Mouse (Mus musculus): ENCODE results near the gene Ermap.

Ermap gene

DNA sequence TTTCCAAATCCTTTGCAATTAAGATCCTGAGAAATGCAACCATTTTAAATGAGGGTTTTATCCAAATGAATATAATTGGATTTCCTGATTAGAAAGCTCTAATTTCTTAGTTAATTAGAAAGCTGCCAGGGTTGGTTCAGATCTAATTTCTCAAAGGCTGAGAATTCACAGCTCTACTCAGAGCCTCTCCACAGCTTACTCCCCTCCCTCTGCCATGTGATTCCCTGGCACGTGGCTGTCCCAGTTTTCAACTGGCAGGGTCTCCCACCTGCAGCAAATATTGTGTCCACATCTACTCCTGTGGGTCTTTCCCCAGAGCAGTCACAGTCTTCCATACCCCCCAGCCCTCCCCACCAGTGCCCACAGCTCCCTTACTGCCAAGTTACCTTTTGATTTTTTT is 6.3 kb downstream of the Ermap start:
- DNase-seq: no peak

DNA sequence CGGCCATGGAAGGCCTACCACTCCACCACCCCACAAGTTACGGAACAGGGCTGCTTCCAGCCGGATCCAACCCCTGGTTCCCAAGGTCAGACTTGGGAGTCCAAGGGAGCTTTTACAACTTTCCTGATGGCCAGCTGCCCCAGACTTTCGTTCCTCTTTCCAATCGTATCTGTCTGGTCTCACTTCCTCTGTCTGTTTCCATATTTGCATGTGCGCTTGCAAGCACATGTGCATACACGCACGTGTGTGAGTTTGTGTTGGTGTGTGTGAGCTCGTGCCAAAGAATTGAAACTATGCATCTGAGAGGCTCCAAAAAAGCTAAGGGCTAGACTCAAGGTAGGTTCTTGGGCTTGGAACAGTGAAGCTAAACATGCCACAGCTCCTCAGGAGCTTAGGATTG is 8.4 kb downstream of the Ermap start:
- DNase-seq: peak; percentile 94

DNA sequence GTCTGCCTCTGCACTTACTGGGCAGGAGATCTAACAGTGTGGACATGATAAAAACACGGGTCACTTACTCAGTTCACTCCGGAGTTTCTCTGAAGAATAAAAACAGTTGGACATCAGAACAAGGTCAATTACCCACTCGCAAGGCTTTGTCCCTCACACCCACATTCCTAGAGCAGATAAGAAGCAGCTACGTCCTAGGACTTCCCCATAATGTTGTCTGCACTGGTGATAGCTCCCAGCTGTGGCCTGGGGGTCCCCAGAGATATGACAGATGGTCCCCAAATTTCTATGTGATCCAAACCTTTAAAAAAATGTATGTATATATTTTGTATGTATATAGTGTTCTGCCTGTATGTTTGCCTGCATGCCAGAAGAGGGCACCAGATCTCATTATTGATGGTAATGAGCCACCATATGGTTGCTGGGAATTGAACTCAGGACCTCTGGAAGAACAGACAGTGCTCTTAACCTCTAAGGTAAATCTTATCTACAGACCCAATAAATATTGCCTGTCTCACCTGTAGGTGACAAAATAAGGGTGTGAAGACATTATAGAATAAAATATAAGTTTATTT is 9.6 kb downstream of the Ermap start:
- no peak for DNase-seq

DNA sequence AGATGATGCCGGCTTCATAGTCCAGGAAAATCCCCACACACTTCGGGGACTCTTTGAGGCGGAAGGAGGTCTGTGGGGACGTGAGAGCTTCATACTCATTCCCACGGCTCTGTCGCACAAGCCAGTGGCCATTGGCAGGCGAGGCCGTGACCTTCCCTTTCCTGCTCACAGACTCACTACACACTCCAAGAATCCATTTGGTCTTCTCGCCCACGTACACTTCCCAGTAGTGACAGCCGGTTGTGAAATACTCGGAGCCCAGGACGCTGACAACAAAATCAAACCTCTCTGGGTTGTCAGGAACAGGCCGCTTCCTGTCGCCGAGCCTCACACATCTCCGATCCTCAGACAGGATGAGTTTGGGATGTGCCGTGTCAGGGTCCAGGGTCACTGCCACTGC is 11.5 kb downstream of the Ermap start:
- peak; percentile 97 for DNase-seq

DNA sequence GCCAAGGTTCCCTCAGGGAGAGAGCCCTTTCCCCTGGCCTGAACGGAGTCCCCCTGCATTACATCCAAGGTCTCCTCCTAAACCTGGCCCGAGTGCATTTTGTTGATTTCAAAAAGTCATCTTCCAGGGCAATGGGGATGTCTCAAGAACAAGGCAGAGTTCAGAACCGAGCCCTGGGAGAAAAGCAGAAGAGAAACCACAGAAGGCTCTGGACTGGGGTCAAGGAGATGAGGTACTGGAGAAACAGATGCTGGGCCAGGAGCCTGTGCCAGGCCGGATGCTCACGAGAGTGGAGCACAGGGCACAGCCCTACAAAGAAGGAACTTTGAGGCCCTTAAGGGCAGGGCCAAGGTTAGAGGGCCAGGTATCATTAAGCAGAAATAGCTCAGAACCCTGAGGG is 12.1 kb downstream of the Ermap start:
- peak; percentile 96 for DNase-seq

DNA sequence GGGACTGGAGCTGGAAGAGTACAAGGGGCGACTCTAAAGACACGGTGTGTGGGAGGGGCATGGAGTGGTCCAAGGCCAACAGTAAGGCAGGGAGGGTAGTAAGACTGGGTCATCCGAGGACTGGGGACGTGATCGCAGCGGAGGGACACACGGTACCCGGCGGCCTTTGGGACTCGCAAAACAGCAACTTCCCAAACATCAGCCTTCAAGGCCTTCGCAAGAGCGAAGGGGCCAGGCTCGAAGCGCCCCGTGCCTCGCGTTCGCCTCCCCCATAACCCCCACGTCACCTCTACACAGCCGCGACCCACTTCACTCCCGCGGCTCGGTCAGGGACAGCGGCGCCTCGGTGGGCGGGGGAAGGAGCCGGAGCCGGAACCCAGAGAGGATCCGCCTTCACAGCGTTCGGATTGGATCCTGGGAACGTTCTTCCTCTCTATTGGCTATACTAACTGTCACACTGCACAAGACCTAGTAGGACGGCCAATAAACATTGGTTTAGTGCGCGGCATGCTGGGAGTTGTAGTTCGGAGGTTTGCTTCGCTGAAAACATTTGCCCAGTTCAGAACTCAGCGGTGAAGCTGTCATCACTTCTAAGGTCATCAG is 15.9 kb downstream of the Ermap start, which contains the start of gene Zfp691:
TSS of gene Zfp691 (minus strand) at position 345 of the 603 bp plus-strand sequence.
- peak; percentile 100 for DNase-seq

DNA sequence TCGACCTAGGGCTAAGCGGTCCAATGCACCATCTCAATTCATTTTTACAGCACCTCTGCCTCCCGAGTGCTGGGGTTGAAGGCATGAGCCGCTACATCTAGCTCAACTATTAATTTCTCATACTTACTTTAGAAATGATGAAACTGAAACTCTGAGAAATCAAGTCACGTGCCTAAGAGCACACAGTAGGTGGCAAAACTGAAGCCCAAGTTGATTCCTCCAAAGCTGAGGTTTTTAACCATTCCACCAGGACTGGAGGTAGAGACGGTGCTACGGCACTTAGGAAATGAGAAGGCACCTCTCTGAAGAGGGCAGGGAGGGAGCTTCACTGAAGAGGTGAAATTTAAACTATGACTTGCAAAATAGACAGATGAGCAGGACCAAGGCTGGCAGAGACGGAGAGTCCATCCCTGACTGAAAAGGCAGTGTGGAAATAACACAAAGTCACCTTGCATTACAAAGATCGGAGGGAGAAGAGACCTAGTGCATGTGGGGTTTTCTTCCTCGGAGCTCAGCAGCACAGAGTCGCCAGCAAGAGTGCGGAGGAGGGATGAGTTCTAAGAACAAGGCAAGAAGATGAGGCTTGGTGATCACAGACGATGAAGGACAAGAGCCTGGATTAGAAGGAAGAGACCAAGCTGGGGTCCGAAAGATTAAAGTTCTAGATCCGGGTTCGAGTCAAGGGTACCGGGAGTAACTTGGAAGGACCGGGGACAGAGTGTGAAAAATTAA is 16.7 kb downstream of the Ermap start:
- no peak for DNase-seq

DNA sequence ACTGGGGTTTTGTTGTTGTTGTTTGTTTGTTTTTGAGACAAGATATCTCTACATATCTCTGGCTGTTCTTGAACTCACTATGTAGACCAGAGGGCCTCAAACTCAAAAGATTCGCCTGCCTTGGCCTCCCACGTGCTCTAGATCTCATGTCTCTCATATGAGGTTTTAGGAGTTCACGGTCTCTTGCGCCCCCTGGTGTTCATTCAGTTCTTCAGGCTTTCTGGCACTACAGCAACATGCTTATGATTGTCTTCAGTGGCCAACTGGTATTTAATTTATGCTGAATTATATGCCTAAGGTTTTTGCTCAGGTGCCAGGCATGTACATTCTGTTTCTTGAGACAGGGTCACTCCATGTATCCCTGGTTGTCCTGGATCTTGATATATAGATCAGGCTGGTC is 22.1 kb downstream of the Ermap start:
- peak; percentile 95 for DNase-seq

DNA sequence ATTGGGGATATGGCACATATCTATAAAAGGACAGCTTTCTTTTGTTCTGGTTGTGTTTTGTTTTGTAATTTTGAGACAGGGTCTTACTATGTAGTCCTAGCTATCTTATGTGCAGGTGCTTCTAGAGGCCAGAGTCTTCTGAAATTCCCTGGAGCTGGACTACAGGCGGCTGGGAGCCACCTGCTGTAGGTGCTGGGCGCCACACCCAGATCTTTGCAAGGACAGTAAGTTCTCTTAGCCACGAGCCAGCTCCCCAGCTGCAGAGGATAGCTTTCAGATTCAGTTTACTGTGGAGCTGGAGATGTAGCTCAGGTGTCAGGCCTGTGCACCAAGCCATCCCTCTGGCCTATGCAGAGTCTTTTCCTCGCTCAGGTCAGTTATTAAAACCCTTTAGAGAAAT is 22.7 kb downstream of the Ermap start:
- no peak for DNase-seq

DNA sequence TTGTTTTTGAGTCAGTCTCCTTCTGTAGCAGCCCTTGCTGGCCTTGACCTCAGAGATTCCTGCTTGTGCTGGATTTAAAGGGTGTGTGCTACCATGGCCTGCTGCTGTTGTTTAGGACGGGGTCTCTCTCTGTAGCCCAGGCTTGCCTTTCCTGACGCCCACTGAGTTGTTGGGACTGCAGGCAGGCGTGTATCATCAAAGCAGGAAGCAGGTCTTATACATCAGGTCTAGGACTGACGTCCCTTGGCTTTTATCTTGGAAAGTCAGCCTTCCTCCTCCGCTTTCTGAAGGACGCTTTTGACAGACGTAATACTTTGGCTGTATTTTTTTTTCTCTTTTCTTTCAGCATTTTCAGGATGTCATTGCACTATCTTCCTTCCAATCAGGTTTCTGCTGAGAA is 23.9 kb downstream of the Ermap start:
- no peak for DNase-seq

DNA sequence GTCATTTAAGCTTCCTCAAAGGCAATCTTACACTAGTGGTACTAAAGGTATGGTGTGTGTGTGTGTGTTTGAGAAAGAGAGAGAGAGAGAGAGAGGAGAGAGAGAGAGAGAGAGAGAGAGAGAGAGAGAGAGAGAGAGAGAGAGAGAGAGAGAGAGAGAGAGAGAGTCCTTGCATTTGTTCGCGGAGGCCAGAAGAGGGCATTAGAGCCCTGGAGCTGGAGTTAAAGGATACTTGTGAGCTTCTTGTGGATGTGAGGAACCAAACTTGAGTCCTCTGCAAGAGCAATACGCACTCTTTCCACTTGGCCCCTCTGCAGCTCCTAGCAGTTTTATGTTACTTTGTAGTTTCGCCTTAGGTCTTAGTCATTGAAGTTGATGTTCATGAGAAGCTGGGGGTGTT is 26.8 kb downstream of the Ermap start:
- DNase-seq: no peak

DNA sequence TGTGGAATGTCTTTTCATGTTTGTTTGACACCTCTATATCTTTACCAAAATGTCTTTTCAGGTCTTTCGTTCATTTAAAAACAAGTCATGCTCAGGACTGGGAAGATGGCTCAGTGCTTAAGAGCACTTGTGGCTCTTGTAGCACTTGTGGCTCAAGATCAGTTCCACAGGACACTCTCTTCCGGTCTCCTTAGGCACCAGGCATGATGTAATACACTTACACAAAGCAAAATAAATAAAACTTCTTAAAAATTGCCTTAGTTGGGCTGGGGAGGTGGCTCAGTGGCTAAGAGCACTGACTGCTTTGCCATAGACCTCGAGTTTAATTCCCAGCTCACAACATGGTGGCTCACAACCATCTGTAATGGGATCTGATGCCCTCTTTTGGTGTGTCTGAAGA is 28.5 kb downstream of the Ermap start:
- peak; percentile 56 for DNase-seq

DNA sequence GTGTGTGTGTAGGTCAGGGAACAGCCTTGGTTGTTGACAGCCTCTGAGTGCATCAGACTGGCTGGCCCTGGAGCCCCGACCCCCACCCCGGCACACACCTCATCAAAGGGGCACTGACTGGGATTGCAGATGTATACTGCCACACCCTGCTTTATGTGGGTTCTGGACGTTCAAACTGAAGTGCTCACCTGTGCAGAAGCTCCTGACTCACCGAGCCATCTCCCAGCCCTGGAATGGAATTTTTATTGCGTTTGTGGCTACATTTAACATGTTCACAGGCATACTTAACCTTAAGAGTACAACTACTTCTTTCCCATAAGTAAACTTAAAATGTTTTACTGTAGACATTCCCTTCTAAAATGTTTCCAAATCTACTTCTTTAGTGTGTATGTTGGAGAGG is 31.9 kb downstream of the Ermap start:
- no peak for DNase-seq

DNA sequence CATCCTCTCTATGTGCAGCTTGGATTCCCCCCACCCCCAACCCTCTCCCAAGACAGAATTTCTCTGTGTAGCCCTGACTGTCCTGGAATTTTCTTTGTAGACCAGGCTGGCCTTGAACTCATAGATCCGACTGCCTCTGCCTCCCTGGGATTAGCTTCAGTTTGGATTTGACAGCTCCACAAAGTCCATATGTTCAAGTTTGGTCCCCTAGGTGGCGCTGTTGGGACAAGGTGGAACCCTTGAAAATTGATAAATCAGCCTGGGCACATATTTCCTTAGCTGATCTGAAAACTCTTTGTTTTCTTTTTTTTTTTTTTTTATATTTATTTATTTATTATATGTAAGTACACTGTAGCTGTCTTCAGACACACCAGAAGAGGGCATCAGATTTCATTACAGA is 32.6 kb downstream of the Ermap start:
- no peak for DNase-seq

DNA sequence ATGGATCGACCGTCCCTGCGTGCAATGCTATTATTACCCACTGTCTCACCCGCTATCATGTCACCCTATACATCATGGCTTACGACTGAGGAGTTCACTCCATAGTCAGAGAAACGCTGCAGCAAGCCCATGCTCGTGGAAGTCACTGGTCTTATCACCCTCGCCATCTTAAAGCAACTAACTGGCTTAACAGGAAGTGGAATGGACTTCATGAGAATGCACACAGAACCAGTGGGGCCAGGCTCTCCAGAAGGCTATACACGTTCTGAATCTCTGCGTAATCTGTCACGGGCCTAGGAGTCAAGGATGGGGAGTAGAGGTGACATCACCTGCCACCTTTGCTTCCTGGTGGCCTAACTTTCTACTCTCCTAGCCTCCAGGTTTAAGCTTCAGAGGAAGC is 41.1 kb downstream of the Ermap start:
- DNase-seq: no peak

DNA sequence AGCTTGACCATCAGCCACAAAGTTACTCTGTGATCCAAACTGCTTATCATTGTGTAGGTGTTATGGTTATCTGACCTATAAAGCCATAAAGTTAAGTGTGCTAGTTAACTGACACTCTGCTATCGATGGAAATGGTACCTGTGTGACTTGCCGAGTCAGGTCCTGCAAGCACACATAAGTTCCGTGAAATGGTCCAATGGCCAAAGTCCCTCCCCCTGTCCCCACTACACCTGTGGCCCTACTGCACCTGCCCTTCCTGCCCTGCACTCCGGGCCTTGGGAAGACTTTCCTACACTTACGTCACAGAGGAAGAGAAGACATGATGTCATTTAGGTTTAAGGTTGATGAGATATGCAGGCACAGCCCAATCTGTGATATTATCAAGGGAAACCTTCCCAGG is 42.5 kb downstream of the Ermap start:
- no peak for DNase-seq

DNA sequence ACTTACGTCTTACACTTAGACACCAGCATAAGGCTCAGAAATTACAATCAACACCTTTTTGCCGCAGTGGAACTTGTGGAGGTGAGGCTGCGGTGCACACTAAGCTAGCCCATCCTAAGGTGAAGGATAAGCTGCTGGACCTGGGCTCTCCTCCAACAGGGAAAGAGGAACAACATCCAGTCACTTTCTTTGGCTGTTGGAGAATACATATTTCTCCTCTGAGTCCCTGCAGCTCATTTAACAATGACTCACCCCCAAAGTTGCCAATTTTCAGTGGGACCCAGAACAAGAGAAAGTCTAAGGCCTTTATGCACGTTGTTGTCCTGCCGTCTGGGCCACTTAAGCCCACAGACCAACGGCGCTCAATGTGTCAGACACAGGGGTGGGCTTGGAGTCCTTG is 43.0 kb downstream of the Ermap start:
- no peak for DNase-seq

DNA sequence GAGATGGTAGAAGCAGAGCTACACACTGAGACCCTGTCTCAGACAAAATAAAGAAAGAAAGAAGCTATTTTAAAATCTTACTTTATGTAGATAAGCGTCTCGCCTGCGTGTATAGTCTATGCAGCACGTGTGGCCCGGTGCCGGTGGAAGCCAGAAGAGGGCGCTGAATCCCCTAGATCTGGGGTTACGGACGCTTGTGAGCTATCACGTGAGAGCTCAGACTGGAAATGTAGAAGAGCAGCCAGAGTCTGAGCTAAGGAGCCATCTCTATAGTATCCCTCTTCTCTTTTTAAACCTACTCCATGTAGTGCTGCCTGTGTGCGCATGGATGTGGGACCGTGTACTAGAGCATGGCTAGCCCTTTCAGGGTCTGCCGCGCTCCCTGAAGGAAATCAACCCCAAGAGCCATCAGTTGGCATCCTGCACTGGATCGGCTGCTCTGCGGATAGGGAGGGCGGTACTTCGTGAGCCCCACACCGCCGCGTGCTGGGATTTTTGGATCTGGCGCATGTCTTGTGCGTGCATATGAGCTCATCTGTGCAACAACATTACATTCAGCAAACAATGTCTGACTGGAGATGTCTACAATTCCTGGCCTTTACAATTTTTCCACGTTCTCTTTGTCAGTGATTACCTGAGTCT is 47.5 kb downstream of the Ermap start:
- DNase-seq: peak; percentile 88

DNA sequence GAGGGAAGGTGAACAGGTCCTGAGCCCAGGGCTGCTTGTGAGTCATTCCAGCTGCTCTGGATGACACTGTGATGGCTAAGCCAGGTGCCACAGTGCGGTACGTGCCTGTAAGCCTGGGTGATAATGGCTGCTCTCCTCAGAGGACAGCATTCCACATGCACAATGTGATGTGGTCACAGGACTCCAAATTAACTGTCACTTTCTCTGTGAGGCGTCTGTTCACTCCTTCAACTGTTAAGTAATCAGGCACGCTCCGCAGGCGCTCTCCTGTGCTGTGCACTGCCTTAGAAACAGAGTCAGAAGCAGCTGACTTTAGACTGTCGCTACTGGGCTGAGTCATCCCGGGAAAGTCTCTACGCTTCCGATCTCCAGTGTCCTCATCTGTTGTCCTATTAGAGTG is 48.6 kb downstream of the Ermap start:
- peak; percentile 88 for DNase-seq

DNA sequence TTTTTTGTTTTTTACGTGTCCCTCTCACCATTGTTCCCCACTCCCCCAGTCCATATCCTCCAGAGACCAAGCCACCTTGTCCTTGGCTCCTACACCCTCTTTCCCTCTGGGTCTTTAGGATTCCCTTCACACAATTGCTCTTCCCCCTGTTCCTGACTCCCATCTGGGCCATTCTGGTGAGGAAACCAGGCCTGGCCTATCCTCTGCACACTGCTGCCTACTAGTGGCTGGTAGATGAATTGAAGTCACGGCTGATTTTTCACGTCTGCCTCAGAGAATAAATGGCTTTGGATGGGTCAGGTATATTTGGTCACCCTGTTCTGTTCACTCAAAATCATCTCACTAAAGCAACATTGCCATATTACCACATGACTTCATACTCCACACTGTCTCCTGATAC is 49.7 kb downstream of the Ermap start:
- DNase-seq: peak; percentile 90

DNA sequence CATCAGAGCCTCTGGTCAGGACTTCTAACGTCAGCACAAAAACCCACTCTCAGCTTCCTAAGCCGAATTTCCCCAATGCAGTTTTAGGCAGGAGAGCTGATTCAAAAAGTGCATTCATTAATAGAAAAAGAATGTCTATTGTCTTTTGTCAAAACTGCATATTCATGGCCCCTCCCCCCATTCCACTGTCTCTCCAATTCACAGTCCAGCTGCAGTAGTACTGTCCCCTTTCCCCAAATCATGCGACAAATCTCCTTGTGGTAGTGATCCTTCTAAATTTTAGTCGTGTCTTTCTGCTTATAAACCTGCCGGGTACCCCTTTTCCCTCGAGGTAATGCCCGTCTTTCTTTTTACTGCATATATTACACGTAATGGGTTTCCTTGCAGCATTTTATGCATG is 51.0 kb downstream of the Ermap start:
- no peak for DNase-seq

DNA sequence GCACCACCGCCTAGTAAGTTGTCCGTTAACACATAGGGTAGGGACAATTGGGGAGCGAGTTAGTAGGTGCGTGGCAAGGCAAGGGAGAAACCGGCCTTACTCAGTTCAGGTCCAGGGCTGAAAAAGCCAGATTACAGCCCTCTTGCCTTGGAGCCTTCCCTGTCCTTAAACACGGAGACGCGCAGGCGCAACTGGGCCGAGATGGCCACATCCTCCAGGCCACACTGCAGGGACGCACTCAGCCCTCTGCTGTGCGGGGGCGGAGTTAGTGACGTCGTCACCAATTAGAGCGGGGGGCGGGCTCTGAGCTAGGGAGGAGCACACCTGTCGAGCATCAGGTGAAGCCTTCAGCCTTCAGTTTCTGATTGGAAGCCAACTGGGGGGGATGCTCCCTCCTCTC is 51.6 kb downstream of the Ermap start:
- no peak for DNase-seq

DNA sequence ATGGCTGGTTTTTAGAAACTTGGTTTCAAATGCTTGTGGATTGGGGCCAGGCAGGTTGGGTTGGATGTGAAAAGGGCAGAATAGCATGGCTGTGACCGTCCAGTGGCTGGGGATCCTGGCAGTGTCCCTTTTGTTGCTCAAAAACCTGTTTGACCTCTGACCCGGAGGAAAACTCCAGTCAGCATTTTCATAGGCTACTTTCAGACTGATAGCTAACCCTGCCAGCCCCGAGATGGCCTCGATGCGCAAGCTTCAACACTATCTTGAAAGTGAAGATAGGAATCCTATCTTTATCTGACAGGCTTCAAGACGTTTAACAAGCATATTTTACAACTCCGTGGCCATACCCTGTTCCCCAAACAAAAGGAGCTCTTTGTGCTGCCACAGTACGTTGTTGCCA is 52.5 kb downstream of the Ermap start:
- DNase-seq: no peak

DNA sequence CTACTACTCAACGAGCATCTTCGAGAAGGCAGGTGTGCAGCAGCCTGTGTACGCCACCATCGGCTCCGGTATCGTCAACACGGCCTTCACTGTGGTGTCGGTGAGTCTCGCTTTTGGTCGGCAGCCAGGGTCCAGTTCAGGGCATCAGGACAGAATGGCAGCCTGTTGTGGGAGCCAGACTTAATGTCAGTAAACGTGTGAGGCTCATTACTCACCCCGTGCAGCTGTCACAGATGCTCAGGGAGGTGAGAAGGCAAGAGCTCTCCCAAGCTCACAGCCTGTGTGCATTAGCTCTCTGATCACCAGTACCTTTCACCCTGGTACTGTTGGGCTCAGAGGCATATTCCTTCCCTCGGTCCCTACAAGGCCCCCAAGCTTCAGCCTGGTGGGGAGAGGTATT is 56.0 kb downstream of the Ermap start:
- DNase-seq: no peak

Data from heart, adult 11 months (tissue).